Mouse (Mus musculus): ENCODE data around the gene Vcl.

- TF ChIP-seq CTCF (conservative IDR thresholded peaks at IDR 0.05 in 1 of 2, IDR thresholded peaks at IDR 0.05 in 1 of 2; ENCODE audit: low read depth in 2 of 2, low read length in 2 of 2) = no peak
- no peak for TF ChIP-seq UBTF (IDR thresholded peaks at IDR 0.05; ENCODE audit: low read depth, low read length)
Observed at GRCm38 (mm10) chr14:21077939-21078338, 148.7 kb downstream of the Vcl start.

Data from CH12.LX (cell line).